Mouse (Mus musculus) adrenal gland, postnatal 14 days (tissue): ENCODE results near the gene Epha1. TPM values are rescaled to one million over a fixed set of nuclear protein-coding genes. Genes with fewer than 3 reads are reported as not detected.
A peak's percentile ranks its signal among the peaks of the same experiment; 100 is the strongest.

Source experiments
- DNase-seq: peaks from one replicate; pipeline ENCODE4 v3.0.0; 2021; ENCODE audit warnings: mixed read lengths
- long read RNA-seq, 2 experiments: library from polyadenylated mRNA; stranded (forward); transcript quantifications; one replicate each; pipeline ENCODE4 v2.0.0; 2021
- total RNA-seq: library from RNA; stranded (reverse); gene quantifications from 2 replicates; pipeline ENCODE4 v1.2.3, GENCODE M21; 2021

Gene Epha1
- 1.2 and 3.6 TPM in 2 replicates for total RNA-seq
- long read RNA-seq, experiment 1 = 0 reads
- long read RNA-seq, experiment 2 = 0 reads

DNA sequence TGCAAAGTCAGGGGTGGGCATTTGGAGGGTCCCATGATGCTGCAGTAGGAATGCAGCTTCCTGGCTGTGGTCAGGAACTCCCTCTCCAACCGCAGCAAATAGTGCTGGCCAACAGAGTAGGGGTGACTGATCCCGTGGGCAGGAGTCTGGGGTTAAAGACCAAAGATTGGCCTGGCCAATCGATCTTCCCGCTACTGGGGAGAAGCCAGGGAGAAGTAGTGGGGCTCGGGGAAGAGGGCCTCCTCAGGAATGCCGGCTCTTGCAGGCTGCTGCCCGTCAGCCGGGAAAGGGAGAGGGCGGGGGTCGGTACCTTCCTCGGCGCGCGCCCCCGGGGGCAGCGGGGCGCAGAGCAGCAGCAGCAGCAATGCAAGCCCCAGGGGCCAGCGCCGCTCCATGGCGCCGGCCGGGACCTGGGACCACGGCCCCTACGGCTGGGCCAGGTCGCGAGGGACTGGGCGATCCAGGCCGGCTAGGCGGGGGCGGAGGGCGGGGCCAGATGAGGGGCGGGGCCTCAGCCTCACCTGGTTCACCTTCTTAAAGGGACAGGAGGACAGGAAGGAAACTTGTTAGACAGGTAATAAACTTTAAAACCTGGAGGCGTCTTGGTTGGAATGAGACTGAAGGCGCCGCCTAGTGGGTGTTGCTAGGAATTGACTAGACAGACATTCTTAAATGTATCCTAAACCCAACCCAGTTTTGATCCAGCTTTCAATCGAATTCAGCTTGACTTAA, at the start of gene Epha1:
TSS of gene Epha1 (minus strand) at position 453 of the 732 bp plus-strand sequence.
- peak; percentile 54 for DNase-seq

DNA sequence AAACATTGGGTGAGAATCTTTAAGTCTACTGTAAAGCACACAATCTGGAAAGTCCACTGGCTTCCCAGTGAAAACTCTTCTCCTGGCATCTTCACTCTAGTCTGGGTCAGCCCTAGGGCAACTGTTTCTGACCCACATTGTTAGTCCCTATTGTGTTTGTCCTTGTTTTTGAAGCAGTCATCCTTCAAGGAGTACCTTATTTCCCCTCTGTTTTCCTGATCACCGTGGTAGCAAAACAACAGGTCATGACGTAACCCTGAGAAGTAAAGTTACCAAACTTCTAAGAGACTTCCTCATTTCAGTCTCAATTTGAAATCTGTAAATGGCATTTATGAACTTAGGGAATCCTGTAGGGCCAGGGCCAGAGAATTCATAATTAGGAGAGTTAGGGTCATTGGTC, 48.4 kb upstream of the Epha1 start:
- no peak for DNase-seq

DNA sequence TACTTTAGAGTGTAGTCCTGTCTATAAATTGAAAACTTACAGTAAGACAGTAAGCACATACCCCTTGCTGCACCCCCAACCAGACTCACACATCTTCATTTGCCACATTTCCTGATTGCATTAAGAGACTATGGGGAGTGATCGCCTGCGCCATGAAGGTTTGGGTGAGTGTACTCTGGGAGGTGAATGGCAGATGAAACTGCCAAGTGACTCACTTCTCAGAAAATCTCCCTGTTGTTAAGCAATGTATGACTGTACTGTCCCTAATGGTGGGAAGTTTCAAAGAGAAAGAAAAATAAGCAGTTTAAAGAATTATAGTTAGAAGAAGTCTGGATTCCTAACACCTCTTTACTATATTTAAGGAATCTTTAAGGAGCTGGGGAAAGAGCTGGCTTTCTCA, 46.4 kb upstream of the Epha1 start:
- peak; percentile 29 for DNase-seq

DNA sequence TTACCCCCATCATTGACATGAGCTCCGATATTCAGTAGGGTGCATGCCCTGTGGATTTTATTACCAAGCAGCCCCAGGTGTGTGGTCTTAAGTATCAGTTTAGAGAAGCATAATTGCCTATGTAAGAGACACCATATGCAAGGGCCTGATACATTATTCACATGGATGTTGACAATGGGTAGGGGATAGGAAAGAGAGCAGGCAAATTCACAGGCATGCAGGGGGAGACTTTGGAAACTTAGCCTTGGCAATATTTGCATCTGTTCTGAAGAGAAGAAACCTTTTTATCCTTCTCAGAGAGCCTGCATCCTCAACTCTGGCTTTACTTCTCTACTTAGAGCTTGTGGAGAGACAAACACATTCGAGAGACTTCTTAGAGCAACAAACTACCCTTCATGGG, 32.1 kb upstream of the Epha1 start, which contains the start of gene Tas2r135:
TSS of gene Tas2r135 (plus strand) at position 301 of the 400 bp plus-strand sequence.
- no peak for DNase-seq

DNA sequence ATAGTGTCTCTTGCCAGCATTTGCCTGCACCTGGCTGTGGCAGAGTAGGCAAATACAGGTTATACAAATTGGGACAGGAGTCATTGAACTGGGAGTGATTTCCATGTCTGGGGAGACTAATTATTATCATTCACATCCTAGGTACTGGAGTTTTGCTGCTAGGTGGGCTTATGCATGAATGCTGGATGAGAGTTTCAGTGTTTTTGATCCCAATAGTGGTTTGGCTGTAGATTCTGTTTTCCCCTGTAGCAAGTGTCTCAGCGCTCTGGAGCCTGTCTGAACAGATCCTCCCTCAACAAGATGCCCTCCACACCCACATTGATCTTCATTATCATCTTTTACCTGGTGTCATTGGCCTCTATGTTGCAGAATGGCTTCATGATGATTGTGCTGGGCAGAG, 26.9 kb upstream of the Epha1 start, which contains the start of gene Tas2r143:
TSS of gene Tas2r143 (plus strand) at position 301 of the 400 bp plus-strand sequence.
- no peak for DNase-seq

DNA sequence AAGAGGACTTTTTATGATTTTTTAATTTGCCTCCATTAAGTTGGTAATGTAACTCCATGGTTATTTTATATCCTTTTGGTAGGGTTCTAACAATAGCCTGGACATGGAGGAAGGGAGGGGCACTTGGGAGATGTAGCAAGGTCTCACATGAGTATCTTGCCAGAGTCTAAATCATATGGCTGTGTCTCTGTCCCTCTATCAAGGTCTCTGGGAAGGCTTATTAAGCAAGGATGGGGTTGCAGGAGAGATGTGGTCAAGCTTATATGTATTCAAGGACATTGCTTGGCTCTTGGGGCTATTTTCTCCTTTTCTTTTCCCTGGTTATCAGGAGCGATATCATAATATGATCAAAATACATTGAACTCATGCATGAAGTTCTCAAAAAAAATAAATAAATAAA, 25.9 kb upstream of the Epha1 start:
- DNase-seq = no peak

DNA sequence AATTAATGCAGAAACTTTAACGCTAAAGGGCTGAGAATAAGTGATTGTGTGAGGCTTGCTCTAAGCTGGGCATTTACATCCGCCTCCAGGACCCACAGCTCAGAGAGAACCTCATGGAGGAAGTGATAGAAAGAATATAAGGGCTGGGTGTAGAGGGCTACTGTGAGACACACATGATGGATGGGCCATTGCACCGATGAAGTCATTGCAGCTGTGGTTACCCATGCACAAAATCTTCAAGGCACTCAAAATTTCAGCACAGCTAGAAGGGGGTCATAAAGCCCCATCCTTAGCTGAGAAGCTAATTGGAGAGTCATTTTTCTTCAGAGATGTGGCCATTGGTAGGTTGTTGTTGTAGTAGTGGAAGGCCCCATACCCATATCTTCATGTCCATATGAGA, 25.2 kb upstream of the Epha1 start:
- no peak for DNase-seq

DNA sequence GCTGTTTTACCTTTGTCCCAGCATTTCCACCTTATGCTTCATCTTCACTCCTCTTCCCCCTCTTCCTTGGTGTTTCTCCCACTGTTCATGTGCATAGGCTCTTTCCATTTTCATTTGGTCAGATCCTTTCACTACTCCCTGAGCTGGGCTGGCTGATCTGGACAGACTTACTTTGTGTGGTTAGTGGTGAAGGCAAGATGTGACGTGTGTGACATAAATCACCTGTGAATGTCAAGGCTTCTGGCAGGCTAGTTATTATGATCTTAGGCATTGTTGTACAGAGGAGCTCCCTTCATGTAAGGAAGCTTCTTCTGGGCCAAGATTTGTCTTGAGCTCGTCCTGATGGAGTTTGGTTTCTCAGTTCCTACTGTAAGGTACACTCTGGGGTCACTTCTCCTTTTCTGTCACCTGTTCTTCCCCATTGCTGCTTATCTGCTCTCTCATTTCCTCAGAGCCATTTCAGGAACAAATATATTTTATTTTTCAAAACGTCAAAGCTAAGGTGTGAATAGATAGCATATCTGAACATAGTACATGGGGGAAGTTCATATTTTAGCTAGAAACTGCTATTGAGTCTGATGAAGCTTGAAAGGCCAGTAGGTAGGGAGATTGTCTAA, 24.1 kb upstream of the Epha1 start:
- peak; percentile 70 for DNase-seq

DNA sequence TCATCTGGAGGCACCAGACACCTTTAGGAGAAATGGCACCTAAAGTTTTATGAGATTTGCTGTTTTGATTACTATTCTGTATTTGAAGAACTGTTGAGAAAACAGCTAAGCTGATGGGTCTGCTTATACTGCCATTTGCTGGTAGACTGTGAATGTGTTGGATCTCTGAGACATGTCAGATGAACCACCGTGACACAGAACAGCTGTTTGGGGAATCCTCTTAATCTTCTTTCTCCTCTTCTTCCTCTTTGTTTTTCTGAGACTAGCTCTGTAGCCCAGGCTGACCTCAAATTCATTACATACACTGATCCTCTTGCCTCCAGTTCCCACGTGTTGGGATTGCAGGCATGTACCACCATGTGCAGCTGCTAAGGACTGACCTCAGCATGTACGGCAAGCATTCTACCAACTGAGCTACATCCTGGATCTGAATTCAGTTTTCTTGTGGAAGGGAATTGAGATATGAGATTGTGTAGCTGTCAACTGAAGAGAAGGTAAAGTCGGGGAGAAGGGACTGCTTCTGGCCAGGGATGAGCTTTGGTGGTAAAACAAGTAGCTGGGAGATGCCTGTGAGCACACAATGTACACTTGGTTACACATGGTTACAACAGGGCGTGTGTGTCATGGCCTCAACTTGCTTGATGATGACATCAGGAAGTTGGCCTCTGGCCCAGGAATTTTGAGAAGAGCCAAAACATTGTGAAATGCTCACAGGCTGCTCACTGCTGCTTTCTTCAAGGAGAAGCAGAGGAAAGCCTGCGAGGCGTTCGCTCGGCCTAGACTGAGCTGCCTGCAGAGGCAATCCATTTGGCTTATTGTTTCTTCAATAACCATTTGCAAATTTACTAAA, 23.1 kb upstream of the Epha1 start:
- DNase-seq = peak; percentile 94

DNA sequence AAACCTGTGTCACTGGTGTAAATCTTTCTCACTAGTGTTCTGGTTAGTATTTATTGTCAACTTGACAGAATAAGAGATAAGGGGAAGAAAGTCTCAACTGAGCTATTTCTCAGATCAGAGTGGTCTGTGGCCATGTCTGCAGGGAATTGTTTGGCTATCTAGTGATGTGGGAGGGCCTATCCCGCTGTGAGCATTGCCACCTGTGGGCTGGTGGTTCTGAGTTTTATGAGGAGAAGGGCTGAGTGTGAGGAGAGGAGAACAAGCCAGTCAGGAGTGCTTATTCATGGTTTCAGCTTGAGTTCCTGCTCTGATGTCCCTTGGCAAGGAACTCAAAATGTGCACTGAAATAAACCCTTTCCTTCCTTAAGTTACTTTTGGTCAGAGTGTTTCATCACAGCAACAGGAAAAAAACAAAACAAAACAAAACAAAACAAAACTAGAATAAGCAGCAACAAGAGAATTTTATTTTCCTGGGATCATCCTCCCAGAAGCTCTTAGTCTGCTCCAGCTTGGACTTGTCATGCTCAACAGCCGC, 18.8 kb upstream of the Epha1 start:
- DNase-seq = no peak

DNA sequence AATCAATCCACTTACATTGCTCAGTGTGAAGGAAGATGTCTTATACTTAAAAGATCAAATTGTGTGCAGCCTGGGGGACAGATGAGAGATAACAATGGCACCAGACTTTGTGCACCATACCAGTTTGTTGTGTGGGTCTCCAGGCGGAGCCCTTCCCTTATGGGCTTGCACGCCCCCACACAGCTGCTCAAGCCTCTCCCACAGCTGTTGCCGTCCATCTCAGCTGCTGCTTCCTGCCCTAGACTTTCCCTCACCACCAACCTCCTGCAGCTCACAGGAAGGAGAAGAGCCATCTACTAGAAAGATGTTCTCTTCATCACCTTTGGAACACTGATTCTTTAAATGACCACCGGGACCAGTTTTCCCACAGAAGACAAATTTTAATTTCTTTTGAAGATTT, 12.6 kb upstream of the Epha1 start:
- no peak for DNase-seq

DNA sequence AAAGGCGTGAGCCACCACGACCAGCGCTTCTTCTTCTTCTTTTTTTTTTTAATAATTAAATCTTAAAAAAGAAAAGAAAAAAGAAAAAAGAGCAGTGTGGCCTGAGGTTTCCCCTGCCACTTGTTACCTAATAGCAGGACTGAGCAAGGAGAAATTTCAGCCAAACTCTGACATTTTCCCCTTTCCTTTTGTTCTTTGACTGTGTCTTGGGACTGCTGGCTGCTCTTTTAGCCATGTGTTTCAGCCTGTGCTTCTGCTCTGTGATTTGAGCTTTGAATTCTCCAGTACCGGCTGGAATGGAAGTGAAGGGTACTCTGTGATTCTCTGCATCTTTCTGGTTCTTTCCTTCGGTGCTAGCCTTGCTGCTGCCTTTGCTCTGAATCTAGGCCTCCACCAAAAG, 10.3 kb upstream of the Epha1 start:
- no peak for DNase-seq

DNA sequence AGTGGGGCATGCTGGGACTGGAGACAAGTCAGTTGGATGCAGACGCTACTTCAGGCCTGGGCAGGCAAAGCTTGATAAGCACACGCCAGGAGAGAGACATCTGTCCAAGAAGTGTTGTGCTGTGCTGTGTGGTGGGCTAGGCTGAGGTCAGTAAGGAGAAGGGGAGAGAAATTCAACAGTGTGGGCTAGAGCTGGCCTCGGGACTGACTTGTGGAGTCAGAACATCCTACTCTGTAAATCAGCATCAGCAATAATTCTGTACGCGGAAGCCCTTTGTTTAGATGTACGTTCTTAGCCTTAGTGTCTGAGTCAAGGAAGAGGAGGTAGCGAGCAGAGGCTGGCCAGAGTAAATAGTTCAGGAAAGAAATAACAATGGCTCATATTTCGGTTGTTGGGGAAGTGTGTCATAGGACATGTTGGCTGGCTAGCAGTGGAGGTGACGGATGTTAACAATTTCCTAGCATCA, 8.9 kb upstream of the Epha1 start:
- no peak for DNase-seq

DNA sequence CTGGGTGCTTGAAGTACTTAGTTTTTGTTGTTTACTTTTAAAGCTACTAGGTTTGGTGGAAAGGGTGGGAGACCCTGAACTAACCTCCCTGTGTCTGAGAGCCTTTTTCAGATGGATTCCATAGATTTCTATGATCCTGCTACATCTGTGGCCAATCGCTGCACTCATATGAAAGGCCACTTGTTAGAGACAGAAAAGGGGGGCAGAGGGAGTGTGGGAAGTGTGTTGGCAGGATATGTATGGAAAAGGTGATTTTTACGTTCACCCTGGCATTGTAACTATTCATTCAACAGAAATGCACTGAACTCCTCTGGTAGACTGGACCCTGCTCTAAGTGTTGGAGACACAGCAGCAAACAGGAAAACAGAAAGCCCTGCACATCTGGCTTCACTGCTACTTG, 8.2 kb upstream of the Epha1 start:
- DNase-seq = no peak

DNA sequence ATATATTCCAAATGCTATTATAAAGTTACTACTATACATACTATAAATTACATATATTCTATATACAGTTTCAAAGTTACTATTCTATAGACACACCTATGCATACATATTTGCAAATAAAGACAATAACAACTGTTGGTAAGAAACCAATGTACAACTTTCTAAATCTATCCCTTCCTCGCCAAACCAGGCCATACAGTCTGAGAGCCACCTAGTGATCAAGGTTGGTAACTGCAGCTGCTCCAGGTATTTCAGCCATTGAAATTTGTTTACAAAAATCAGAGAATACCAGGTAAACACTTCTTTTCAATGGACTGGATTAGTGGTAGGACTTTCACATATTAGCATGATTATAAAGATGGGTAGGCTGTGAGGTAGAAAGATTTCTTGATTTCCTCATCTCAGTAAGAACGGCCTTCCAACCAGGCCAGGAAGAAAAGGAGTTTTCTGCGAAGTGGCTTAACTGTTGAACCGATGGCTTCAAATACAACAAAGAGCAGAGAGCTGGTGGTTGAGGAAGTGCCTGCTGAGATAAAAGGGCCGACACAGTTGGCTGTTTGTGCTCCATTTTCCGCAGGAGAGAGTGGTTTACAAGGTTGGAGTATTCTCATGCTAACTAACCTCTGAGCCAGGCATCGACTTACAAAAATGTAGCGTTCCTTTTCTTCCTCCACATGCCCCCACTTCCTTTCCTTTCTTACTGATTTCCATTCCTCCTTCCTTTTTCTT, 7.5 kb upstream of the Epha1 start:
- DNase-seq = peak; percentile 50

DNA sequence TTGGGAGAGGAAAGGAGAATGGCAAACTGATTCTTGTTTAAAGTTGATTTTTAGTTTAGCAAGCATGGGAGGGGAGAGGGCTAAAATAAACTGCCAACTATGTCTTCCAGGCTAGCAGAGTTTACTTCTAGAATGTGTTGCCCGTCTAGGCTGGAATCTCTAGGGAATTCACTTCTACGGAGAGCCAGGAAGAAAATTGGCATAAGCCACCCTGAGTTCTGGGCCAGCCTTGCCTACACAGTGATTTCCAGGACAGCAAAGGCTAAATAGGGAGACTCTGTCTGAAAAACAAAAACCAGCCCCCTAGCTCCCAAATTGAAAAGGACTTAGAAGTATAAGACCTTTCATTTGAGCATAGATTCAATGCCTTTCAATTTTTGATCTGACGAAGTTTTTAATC, 6.5 kb upstream of the Epha1 start:
- no peak for DNase-seq

DNA sequence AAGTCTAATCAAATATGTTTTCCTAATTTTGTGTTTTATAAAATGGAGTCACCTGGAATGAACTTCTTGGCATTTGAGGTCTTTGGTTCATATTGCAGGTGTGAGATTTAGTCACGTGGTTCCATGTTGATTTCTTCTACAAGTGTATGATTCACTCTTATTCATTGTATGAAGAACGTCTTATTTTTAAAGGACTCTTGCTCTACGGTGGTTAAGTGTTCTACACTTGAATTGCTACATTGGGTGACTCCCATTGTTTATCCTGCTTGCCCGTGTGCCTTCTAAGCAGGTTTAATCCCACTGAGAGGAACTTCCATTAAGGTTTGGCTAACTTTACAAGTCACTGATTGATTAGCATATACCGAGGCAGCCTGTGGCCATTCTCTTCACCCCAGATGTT, 4.2 kb upstream of the Epha1 start:
- no peak for DNase-seq

DNA sequence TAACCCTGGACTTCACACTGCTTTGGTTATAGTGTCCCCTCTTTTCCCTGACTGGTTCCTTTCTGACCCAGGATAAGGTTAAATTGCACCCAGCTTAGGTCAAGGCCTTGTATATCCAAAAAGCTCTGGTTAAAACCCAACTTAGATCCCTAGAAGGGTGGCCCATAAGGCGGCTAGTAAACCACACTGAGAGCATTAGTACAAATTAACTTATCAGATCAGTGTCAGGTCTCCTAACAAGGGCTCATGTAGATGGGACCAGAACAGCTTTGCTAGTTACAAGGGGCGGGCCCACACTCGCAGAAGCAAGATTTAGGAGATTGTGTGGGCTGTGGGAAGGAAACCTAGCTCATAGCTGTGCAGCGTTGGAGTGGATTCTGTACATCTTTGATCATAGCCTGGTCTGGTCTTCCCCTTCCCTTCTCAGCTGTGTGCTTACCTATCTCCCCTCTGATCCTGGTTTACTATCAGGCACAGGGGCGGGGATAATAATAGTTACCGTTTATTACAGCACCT, 3.5 kb upstream of the Epha1 start:
- no peak for DNase-seq

DNA sequence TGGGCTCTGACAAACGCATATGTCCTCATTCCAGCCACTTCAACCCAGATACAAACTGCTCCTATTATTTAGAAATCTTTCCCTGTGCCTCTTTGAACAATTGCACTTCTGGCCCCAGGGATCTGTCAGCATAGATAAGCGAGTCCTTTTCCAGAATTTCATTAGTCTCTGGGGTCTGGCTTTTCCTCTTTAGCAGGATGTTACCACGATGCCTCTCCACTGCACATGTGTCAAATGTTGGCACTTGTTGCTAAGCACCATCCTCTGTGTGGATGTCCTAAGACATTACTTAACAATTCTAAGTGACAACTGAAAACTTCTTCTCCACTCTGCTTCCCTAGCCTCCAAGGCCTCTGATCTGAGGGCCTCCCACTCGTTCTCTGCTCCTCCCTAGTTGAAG, 2.9 kb upstream of the Epha1 start:
- no peak for DNase-seq

DNA sequence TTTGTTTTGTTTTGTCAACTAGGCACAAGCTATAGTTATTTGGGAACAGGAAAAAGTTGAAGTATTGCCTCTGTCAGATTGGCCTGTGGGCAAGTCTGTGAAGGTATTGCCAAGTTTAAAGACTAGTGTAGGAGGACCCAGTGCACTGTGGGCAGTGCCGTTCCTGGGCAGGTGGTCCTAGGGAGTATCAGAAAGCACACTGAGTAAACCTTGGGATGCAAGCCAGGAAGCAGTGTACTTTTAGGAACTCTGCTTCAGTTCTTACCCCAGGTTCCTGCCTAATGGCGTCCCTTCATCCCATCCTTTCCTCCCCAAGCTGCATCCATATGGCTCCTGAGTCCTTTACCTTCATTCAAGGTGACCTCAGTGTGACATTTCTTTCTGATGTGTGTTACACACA, 2.1 kb upstream of the Epha1 start:
- no peak for DNase-seq

DNA sequence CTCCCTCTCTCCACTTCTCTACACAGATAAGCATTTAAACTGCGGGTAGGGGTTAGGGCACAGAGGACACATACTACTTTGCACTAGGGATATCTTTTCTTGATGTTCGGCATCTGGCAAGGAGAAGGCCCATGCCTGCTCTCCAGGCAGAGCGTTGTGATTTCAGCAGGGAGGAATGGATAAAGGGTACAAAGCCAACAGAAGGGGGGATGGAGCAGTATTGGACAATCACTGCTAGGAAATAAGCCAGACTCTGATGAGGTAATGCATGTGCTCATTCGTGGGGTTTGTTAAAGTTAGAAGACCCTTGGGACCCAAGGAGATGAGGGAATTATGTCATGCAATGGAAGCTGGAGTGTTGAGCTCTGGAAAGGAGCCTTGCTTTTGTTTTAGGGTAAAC, 1.6 kb upstream of the Epha1 start:
- DNase-seq = no peak
